Comparison of ENCODE assay signal across 29 mouse cellular contexts in genomic region chr14:79621143-79621542, GRCm38 (mm10). TPM values are rescaled to one million over a fixed set of nuclear protein-coding genes. Genes with fewer than 3 reads are reported as not detected.
DNase-seq lines count a peak whose midpoint lies in the region; ATAC-seq and TF ChIP-seq lines count a peak whose summit lies in the region.
"Had no signal": no experiment of that assay in that cellular context is flagged by ENCODE, and none has a peak within 500 bp of the region (broad histone marks: within the 10 kb centered on the region; RNA-seq: fewer than 3 reads in every experiment).

No protein-coding gene starts in this region.

- H3K27ac ChIP-seq in kidney, postnatal 0 days: no peak overlapping the region
- H3K27ac ChIP-seq in liver, embryonic 15.5 days (replicated peaks): no peak overlapping the region
- H3K27ac ChIP-seq: heart, embryonic 15.5 days; hindbrain, embryonic 14.5 days; limb, embryonic 13.5 days; midbrain, embryonic 12.5 days; neural tube, embryonic 15.5 days; stomach, embryonic 15.5 days had no signal

- no peak for TF ChIP-seq CTCF in kidney, postnatal 0 days (IDR thresholded peaks at IDR 0.05; ENCODE audit: low read depth)
- TF ChIP-seq CTCF in G1E (IDR thresholded peaks at IDR 0.05; ENCODE audit: low read depth, low read length): no peak

- peak; percentile 48 for DNase-seq in kidney, postnatal 0 days (ENCODE audit: low spot score)
- no peak for DNase-seq in kidney, postnatal 36 days
- DNase-seq in G1E (ENCODE audit: low spot score) (peak; percentile 31), MN1 (ENCODE audit: low spot score) (peak; percentile 24)
- no peak for DNase-seq in cerebellum, adult 9-10 months
- no peak for DNase-seq in ovary, postnatal 10 days (ENCODE audit: low spot score)
- no peak for DNase-seq in layer of hippocampus, postnatal 36 days
- DNase-seq: adrenal gland, adult 8-10 months; cerebellum, adult 11 months; cerebellum, postnatal 10 days; heart, postnatal 4 days; kidney, adult 2 months; kidney, postnatal 10 days; layer of hippocampus, adult 9-11 months; lung, embryonic 14.5 days; lung, postnatal 14 days; right cerebral cortex, postnatal 25 days had no signal

- no peak overlapping the region for H3K4me2 ChIP-seq in kidney, postnatal 0 days (ENCODE audit: low read length)
- no peak overlapping the region for H3K4me2 ChIP-seq in liver, embryonic 15.5 days
- H3K4me2 ChIP-seq: heart, embryonic 15.5 days; hindbrain, embryonic 14.5 days; limb, embryonic 13.5 days; lung, embryonic 14.5 days; midbrain, embryonic 12.5 days; neural tube, embryonic 15.5 days; stomach, embryonic 15.5 days had no signal

- H3K4me1 ChIP-seq in kidney, postnatal 0 days (replicated peaks; ENCODE audit: insufficient read depth, low read length): no peaks in the 10 kb centered on the region
- peaks cover 25% of the 10 kb centered on the region for H3K4me1 ChIP-seq in G1E (ENCODE audit: insufficient read depth, low read depth, low read length)
- peaks cover 8% of the 10 kb centered on the region for H3K4me1 ChIP-seq in liver, embryonic 15.5 days (replicated peaks)
- H3K4me1 ChIP-seq: limb, embryonic 13.5 days; midbrain, embryonic 12.5 days; neural tube, embryonic 15.5 days; stomach, embryonic 15.5 days had no signal

- no peaks in the 10 kb centered on the region for H3K27me3 ChIP-seq in kidney, postnatal 0 days (ENCODE audit: insufficient read depth, low read length)
- H3K27me3 ChIP-seq in G1E (ENCODE audit: insufficient read depth, low read length): no peaks in the 10 kb centered on the region
- H3K27me3 ChIP-seq in liver, embryonic 15.5 days: no peaks in the 10 kb centered on the region
- H3K27me3 ChIP-seq: heart, embryonic 15.5 days; limb, embryonic 13.5 days; midbrain, embryonic 12.5 days; neural tube, embryonic 15.5 days; stomach, embryonic 15.5 days had no signal

- no peaks in the 10 kb centered on the region for H3K9me3 ChIP-seq in kidney, postnatal 0 days (replicated peaks; ENCODE audit: low read length)
- H3K9me3 ChIP-seq in G1E (replicated peaks): no peaks in the 10 kb centered on the region
- no peaks in the 10 kb centered on the region for H3K9me3 ChIP-seq in liver, embryonic 15.5 days (replicated peaks)
- H3K9me3 ChIP-seq: heart, embryonic 15.5 days; limb, embryonic 13.5 days; midbrain, embryonic 12.5 days; neural tube, embryonic 15.5 days; stomach, embryonic 15.5 days had no signal

- no peak overlapping the region for H3K4me3 ChIP-seq in kidney, postnatal 0 days (replicated peaks; ENCODE audit: low read depth, low read length)
- H3K4me3 ChIP-seq in G1E (ENCODE audit: low read depth, low read length): no peak overlapping the region
- H3K4me3 ChIP-seq in liver, embryonic 15.5 days (replicated peaks): no peak overlapping the region
- H3K4me3 ChIP-seq: erythroblast, embryonic 14.5 days; heart, embryonic 15.5 days; limb, embryonic 13.5 days; midbrain, embryonic 12.5 days; neural tube, embryonic 15.5 days; stomach, embryonic 15.5 days had no signal

- no peak overlapping the region for H3K9ac ChIP-seq in kidney, postnatal 0 days (ENCODE audit: low read depth, low read length)
- H3K9ac ChIP-seq in liver, embryonic 15.5 days: no peak overlapping the region
- H3K9ac ChIP-seq: heart, embryonic 15.5 days; hindbrain, embryonic 14.5 days; limb, embryonic 13.5 days; lung, embryonic 14.5 days; midbrain, embryonic 12.5 days; neural tube, embryonic 15.5 days; stomach, embryonic 15.5 days had no signal

- WGBS in kidney, postnatal 0 days: 32% methylated on average over 3 of the region's 3 CpGs
- 37% methylated on average over 3 of the region's 3 CpGs for WGBS in liver, embryonic 15.5 days (ENCODE audit: insufficient replicate concordance)

- ATAC-seq in kidney, postnatal 0 days (replicated peaks; ENCODE audit: low FRiP score, low read depth): no peak
- peak; percentile 90 for ATAC-seq in G1E (ENCODE audit: extremely low read depth, insufficient number of reproducible peaks, low FRiP score, poor library complexity, severe bottlenecking)
- 0 out of 2 replicates have a peak, but pooled peaks have one; percentile 42 for ATAC-seq in liver, embryonic 15.5 days (ENCODE audit: insufficient read depth)
- ATAC-seq: CD4-positive, CD25-positive, alpha-beta regulatory T cell, adult 4 months; forebrain, embryonic 16.5 days had no signal

- peaks cover 7% of the 10 kb centered on the region; the same call in 1 of the 2 replicates for H3K36me3 ChIP-seq in kidney, postnatal 0 days (ENCODE audit: insufficient read depth, low read length)
- peaks cover 72% of the 10 kb centered on the region for H3K36me3 ChIP-seq in G1E (replicated peaks)
- H3K36me3 ChIP-seq in liver, embryonic 15.5 days (replicated peaks): peaks cover 40% of the 10 kb centered on the region

RNA-seq across cellular contexts. Expression of gene Sugt1, which starts 33.7 kb away (rescaled TPM):
- 119 and 122 TPM in 2 replicates for polyA plus RNA-seq in kidney, postnatal 0 days (2015; fragmentation: Nextera tagmentation; extraction: Ambion mirVana)
- total RNA-seq in G1E (2014; fragmentation: Nextera tagmentation): 91.6 and 98.9 TPM in 2 replicates
- 216 and 228 TPM in 2 replicates for total RNA-seq in G1E (2017)
- 3.6 and 6.1 TPM in 2 replicates for polyA plus RNA-seq in G1E (2012)
- 31.6 and 34.0 TPM in 2 replicates for polyA plus RNA-seq in liver, embryonic 15.5 days (2015; fragmentation: Nextera tagmentation; extraction: Ambion mirVana)
- total RNA-seq in layer of hippocampus, postnatal 36 days (2021): 10 to 100 TPM; 81.6 to 96.0 TPM

RNA-seq across cellular contexts. Expression of gene Cnmd, which starts 40.8 kb away (rescaled TPM):
- 1.7 and 3.1 TPM in 2 replicates for polyA plus RNA-seq in kidney, postnatal 0 days (2015; fragmentation: Nextera tagmentation; extraction: Ambion mirVana)
- not detected in 2 replicates for total RNA-seq in G1E (2014; fragmentation: Nextera tagmentation)
- total RNA-seq in G1E (2017): 0.22 and 0.29 TPM in 2 replicates
- not detected in 2 replicates for polyA plus RNA-seq in G1E (2012)
- 0.12 and 1.1 TPM in 2 replicates for polyA plus RNA-seq in liver, embryonic 15.5 days (2015; fragmentation: Nextera tagmentation; extraction: Ambion mirVana)
- total RNA-seq in layer of hippocampus, postnatal 36 days (2021): 1 to 10 TPM; 1.3 to 1.5 TPM
- total RNA-seq: common myeloid progenitor, adult 5-6 weeks had no signal
- polyA plus RNA-seq: CD4-positive, CD25-positive, alpha-beta regulatory T cell, adult 4 months; erythroblast, embryonic 14.5 days; intestine, embryonic 14.5 days had no signal

Comparison
In these comparisons a context has a peak if more than half of its experiments do, and no peak if none do; other contexts are left out.
1. DNase-seq: peak in kidney, postnatal 0 days (single experiment), G1E (single experiment) and MN1 (single experiment); none in kidney, postnatal 36 days (0 of 2), cerebellum, adult 9-10 months (single experiment), ovary, postnatal 10 days (single experiment) and layer of hippocampus, postnatal 36 days (0 of 2).